Mouse (Mus musculus): ENCODE data around the gene Zmiz2.
"Not testable (repeated sequence)": the region's sequence is repeated elsewhere in the genome, so short reads cannot be mapped to it uniquely, and the experiment has no call there.

DNA sequence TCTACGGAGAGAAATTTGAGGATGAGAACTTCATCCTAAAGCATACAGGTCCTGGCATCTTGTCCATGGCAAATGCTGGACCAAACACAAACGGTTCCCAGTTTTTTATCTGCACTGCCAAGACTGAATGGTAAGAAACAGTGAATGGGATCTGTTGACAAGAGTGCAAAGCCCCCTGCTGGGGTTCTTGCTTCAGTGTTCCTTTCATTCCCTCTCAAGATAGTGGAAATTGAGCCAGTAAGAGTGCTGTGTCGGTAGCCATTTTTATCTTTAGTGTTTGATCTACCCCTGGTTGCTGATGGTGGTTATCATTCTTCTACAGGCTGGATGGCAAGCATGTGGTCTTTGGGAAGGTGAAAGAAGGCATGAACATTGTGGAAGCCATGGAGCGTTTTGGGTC lies 30.3 kb downstream of the Zmiz2 start:
- TF ChIP-seq CTCF (conservative IDR thresholded peaks at IDR 0.05; ENCODE audit: insufficient read depth, insufficient read length, low read depth, low read length); POLR2A (IDR thresholded peaks at IDR 0.05; ENCODE audit: low read depth, low read length): not testable (repeated sequence)
